Mouse (Mus musculus): Measurements from ENCODE around the gene Tmx1.

DNA sequence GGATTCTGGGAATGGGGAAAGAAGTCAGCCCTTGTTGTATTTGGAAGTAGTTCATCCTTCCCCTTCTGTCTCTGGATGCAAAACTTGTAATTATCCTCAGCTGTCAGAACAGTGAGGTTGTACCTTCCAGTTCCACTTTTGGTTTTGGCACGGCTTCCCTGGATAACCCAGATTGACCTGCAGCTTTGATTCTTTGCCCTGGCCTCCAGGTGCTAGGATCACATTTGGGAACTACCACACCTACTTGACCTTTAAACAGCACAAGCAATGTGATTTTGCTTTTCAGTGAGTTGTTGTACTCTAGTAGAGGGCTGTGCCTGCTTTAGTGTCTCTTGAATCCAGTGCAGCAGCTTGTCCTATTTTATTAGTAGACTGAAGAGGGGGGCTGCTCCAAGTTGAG, 6.7 kb downstream of the Tmx1 start:
- TF ChIP-seq GATA1 (IDR thresholded peaks at IDR 0.05; ENCODE audit: low read length) (no peak), TAL1 (IDR thresholded peaks at IDR 0.05; ENCODE audit: low read length) (no peak)

Data from erythroblast, embryonic 14.5 days (primary cell).